Mouse (Mus musculus): Measurements from ENCODE around the gene Smok2b. TPM values are rescaled to one million over a fixed set of nuclear protein-coding genes. Genes with fewer than 3 reads are reported as not detected.
"Not testable (repeated sequence)": the region's sequence is repeated elsewhere in the genome, so short reads cannot be mapped to it uniquely, and the experiment has no call there.

The Smok2b gene
- total RNA-seq (2021) (not detected), polyA plus RNA-seq (2012; rRNA removed) (not detected in 2 replicates)
- long read RNA-seq = 0 reads

- H3K36me3 ChIP-seq (ENCODE audit: control insufficient read depth, insufficient read depth, low read length); H3K27me3 ChIP-seq (ENCODE audit: control insufficient read depth, insufficient read depth, low read length); intact Hi-C loops (cut with DNase I); H3K4me3 ChIP-seq; H3K4me1 ChIP-seq (ENCODE audit: control insufficient read depth, insufficient read depth, low read length); H3K27ac ChIP-seq; H3K9ac ChIP-seq (ENCODE audit: low read depth, low read length); DNase-seq; H3K79me2 ChIP-seq (replicated peaks; ENCODE audit: control insufficient read depth, insufficient read depth, low read length): not testable (repeated sequence)
- 61% methylated on average over 2 of the region's 2 CpGs for WGBS
Measured at GRCm38 (mm10) chr17:13229957-13230356, at the start of gene Smok2b. Smok2b (plus strand) TSS chr17:13230257.

- H3K4me3 ChIP-seq; DNase-seq; H3K36me3 ChIP-seq (ENCODE audit: control insufficient read depth, insufficient read depth, low read length); intact Hi-C loops (cut with DNase I); H3K4me1 ChIP-seq (ENCODE audit: control insufficient read depth, insufficient read depth, low read length); H3K27me3 ChIP-seq (ENCODE audit: control insufficient read depth, insufficient read depth, low read length); H3K27ac ChIP-seq; H3K9ac ChIP-seq (ENCODE audit: low read depth, low read length); H3K79me2 ChIP-seq (replicated peaks; ENCODE audit: control insufficient read depth, insufficient read depth, low read length): not testable (repeated sequence)
- 83% methylated on average over 5 of the region's 5 CpGs for WGBS
Measured at GRCm38 (mm10) chr17:13180491-13180890, 49.6 kb upstream of the Smok2b start.

- H3K36me3 ChIP-seq (ENCODE audit: control insufficient read depth, insufficient read depth, low read length); H3K4me1 ChIP-seq (ENCODE audit: control insufficient read depth, insufficient read depth, low read length); H3K9ac ChIP-seq (ENCODE audit: low read depth, low read length); H3K4me3 ChIP-seq; H3K27me3 ChIP-seq (ENCODE audit: control insufficient read depth, insufficient read depth, low read length); DNase-seq; intact Hi-C loops (cut with DNase I); H3K27ac ChIP-seq; H3K79me2 ChIP-seq (replicated peaks; ENCODE audit: control insufficient read depth, insufficient read depth, low read length): not testable (repeated sequence)
- WGBS = 51% methylated on average over 3 of the region's 4 CpGs
Measured at GRCm38 (mm10) chr17:13182712-13183111, 47.3 kb upstream of the Smok2b start.

- H3K9ac ChIP-seq (ENCODE audit: low read depth, low read length); intact Hi-C loops (cut with DNase I); DNase-seq; H3K36me3 ChIP-seq (ENCODE audit: control insufficient read depth, insufficient read depth, low read length); H3K4me1 ChIP-seq (ENCODE audit: control insufficient read depth, insufficient read depth, low read length); H3K79me2 ChIP-seq (replicated peaks; ENCODE audit: control insufficient read depth, insufficient read depth, low read length); H3K4me3 ChIP-seq; H3K27ac ChIP-seq; H3K27me3 ChIP-seq (ENCODE audit: control insufficient read depth, insufficient read depth, low read length): not testable (repeated sequence)
- 86% methylated on average over 4 of the region's 5 CpGs for WGBS
Measured at GRCm38 (mm10) chr17:13184514-13184913, 45.5 kb upstream of the Smok2b start.

GRCm38 (mm10) chr17:13186541-13186940 is 43.5 kb upstream of the Smok2b start:
- H3K4me1 ChIP-seq (ENCODE audit: control insufficient read depth, insufficient read depth, low read length); H3K79me2 ChIP-seq (replicated peaks; ENCODE audit: control insufficient read depth, insufficient read depth, low read length); H3K9ac ChIP-seq (ENCODE audit: low read depth, low read length); intact Hi-C loops (cut with DNase I); H3K27ac ChIP-seq; H3K4me3 ChIP-seq; DNase-seq; H3K36me3 ChIP-seq (ENCODE audit: control insufficient read depth, insufficient read depth, low read length); H3K27me3 ChIP-seq (ENCODE audit: control insufficient read depth, insufficient read depth, low read length): not testable (repeated sequence)
- 75% methylated on average over 6 of the region's 6 CpGs for WGBS

- intact Hi-C loops (cut with DNase I); H3K9ac ChIP-seq (ENCODE audit: low read depth, low read length); H3K4me1 ChIP-seq (ENCODE audit: control insufficient read depth, insufficient read depth, low read length); DNase-seq; H3K27me3 ChIP-seq (ENCODE audit: control insufficient read depth, insufficient read depth, low read length); H3K27ac ChIP-seq; H3K4me3 ChIP-seq; H3K36me3 ChIP-seq (ENCODE audit: control insufficient read depth, insufficient read depth, low read length); H3K79me2 ChIP-seq (replicated peaks; ENCODE audit: control insufficient read depth, insufficient read depth, low read length): not testable (repeated sequence)
- WGBS = 54% methylated on average over 6 of the region's 6 CpGs
Measured at GRCm38 (mm10) chr17:13187621-13188020, 42.4 kb upstream of the Smok2b start.

GRCm38 (mm10) chr17:13188846-13189245 is 41.2 kb upstream of the Smok2b start:
- H3K4me1 ChIP-seq (ENCODE audit: control insufficient read depth, insufficient read depth, low read length); H3K27ac ChIP-seq; DNase-seq; H3K27me3 ChIP-seq (ENCODE audit: control insufficient read depth, insufficient read depth, low read length); H3K9ac ChIP-seq (ENCODE audit: low read depth, low read length); H3K4me3 ChIP-seq; H3K79me2 ChIP-seq (replicated peaks; ENCODE audit: control insufficient read depth, insufficient read depth, low read length); intact Hi-C loops (cut with DNase I); H3K36me3 ChIP-seq (ENCODE audit: control insufficient read depth, insufficient read depth, low read length): not testable (repeated sequence)
- WGBS = 82% methylated on average over 2 of the region's 2 CpGs

- H3K36me3 ChIP-seq (ENCODE audit: control insufficient read depth, insufficient read depth, low read length); DNase-seq; H3K4me1 ChIP-seq (ENCODE audit: control insufficient read depth, insufficient read depth, low read length); H3K27me3 ChIP-seq (ENCODE audit: control insufficient read depth, insufficient read depth, low read length); H3K79me2 ChIP-seq (replicated peaks; ENCODE audit: control insufficient read depth, insufficient read depth, low read length); intact Hi-C loops (cut with DNase I); H3K27ac ChIP-seq; H3K4me3 ChIP-seq; H3K9ac ChIP-seq (ENCODE audit: low read depth, low read length): not testable (repeated sequence)
- WGBS = 80% methylated on average over 10 of the region's 10 CpGs
Measured at GRCm38 (mm10) chr17:13190836-13191583, 39.0 kb upstream of the Smok2b start.

GRCm38 (mm10) chr17:13196486-13196885 is 33.6 kb upstream of the Smok2b start:
- DNase-seq; H3K9ac ChIP-seq (ENCODE audit: low read depth, low read length); H3K36me3 ChIP-seq (ENCODE audit: control insufficient read depth, insufficient read depth, low read length); H3K4me3 ChIP-seq; H3K27me3 ChIP-seq (ENCODE audit: control insufficient read depth, insufficient read depth, low read length); H3K79me2 ChIP-seq (replicated peaks; ENCODE audit: control insufficient read depth, insufficient read depth, low read length); H3K4me1 ChIP-seq (ENCODE audit: control insufficient read depth, insufficient read depth, low read length); H3K27ac ChIP-seq; intact Hi-C loops (cut with DNase I): not testable (repeated sequence)
- 54% methylated on average over 4 of the region's 4 CpGs for WGBS

GRCm38 (mm10) chr17:13198812-13199211 is 31.2 kb upstream of the Smok2b start:
- H3K9ac ChIP-seq (ENCODE audit: low read depth, low read length); H3K27me3 ChIP-seq (ENCODE audit: control insufficient read depth, insufficient read depth, low read length); DNase-seq; H3K27ac ChIP-seq; H3K4me3 ChIP-seq; intact Hi-C loops (cut with DNase I); H3K4me1 ChIP-seq (ENCODE audit: control insufficient read depth, insufficient read depth, low read length); H3K36me3 ChIP-seq (ENCODE audit: control insufficient read depth, insufficient read depth, low read length); H3K79me2 ChIP-seq (replicated peaks; ENCODE audit: control insufficient read depth, insufficient read depth, low read length): not testable (repeated sequence)
- 89% methylated on average over 2 of the region's 2 CpGs for WGBS
